Mouse (Mus musculus): ENCODE measurements around the gene Prodh2. TPM values are rescaled to one million over a fixed set of nuclear protein-coding genes. Genes with fewer than 3 reads are reported as not detected.
A peak's percentile ranks its signal among the peaks of the same experiment; 100 is the strongest.

Prodh2 gene
- polyA plus RNA-seq, 1 experiment from 2014 or later = not detected

DNA sequence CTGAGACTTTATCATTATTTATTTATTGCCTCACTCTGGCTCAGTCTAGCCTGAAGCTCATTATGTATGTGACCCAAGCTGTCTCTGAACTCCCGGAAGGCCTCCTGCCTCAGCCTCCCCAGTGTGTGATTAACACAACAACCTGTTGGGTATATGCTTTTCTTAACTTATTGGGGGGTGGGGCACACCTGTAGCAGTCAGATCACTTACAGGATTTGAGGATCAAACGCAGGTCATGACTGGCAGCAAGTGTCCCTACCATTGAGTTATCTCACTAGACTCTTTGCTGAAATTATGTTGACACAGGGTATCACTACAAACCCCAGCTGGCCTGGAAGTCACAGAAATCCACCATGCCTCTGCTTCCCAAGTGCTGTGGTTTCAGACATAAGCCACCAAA lies 66.9 kb downstream of the Prodh2 start:
- Histone ChIP-seq H3K4me3 (replicated peaks) (no peak overlapping the region), H3K27ac (replicated peaks) (no peak overlapping the region), H3K9me3 (replicated peaks) (no peaks in the 10 kb centered on the region), H3K4me2 (replicated peaks) (peak overlapping the region; percentile 86; the same call in 1 of the 2 replicates), H3K36me3 (peaks cover 23% of the 10 kb centered on the region), H3K27me3 (no peaks in the 10 kb centered on the region), H3K4me1 (peaks cover 33% of the 10 kb centered on the region), H3K9ac (0 out of 2 replicates have a peak overlapping the region, but pooled peaks have one; percentile 2)
- ATAC-seq (ENCODE audit: insufficient number of reproducible peaks, low FRiP score, low TSS enrichment, low read depth) = no peak
- 67% methylated on average over 2 of the region's 2 CpGs for WGBS

GRCm38 (mm10) chr7:30562526-30563116 lies 69.2 kb downstream of the Prodh2 start:
- no peak for ATAC-seq (ENCODE audit: insufficient number of reproducible peaks, low FRiP score, low TSS enrichment, low read depth)
- peak overlapping the region; percentile 55 for H3K9ac ChIP-seq
- peaks cover 16% of the 10 kb centered on the region for H3K36me3 ChIP-seq
- no peaks in the 10 kb centered on the region for H3K9me3 ChIP-seq (replicated peaks)
- peaks cover 33% of the 10 kb centered on the region for H3K4me1 ChIP-seq
- 1% methylated on average over 27 of the region's 27 CpGs for WGBS
- peak overlapping the region; percentile 98 for H3K27ac ChIP-seq (replicated peaks)
- peak overlapping the region; percentile 94 for H3K4me3 ChIP-seq (replicated peaks)
- H3K4me2 ChIP-seq (replicated peaks) = peak overlapping the region; percentile 81
- no peaks in the 10 kb centered on the region for H3K27me3 ChIP-seq

Small RNA genes within 50 kb of the gene (microRNA-seq; reads per million reads assigned to microRNA genes)
- 1.0 reads per million for gene Gm38670 (ENCODE audit: borderline number of aligned reads)

Other genes with a start within 250 kb of the Prodh2 start
- gene Thap8, start 213.5 kb upstream of the Prodh2 start, polyA plus RNA-seq (2015; fragmentation: Nextera tagmentation; extraction: Ambion mirVana) = 0.34 and 0.49 TPM in 2 replicates
- 6.7 and 8.6 TPM in 2 replicates for gene Wdr62, start 213.2 kb upstream of the Prodh2 start, polyA plus RNA-seq (2015; fragmentation: Nextera tagmentation; extraction: Ambion mirVana)
- gene Clip3, start 201.9 kb upstream of the Prodh2 start, polyA plus RNA-seq (2015; fragmentation: Nextera tagmentation; extraction: Ambion mirVana) = 36.3 and 47.3 TPM in 2 replicates
- gene Alkbh6, start 184.9 kb upstream of the Prodh2 start, polyA plus RNA-seq (2015; fragmentation: Nextera tagmentation; extraction: Ambion mirVana) = 84.9 and 92.8 TPM in 2 replicates
- gene Syne4, start 178.8 kb upstream of the Prodh2 start, polyA plus RNA-seq (2015; fragmentation: Nextera tagmentation; extraction: Ambion mirVana) = 30.5 and 36.9 TPM in 2 replicates
- gene E130208F15Rik, start 171.9 kb upstream of the Prodh2 start, polyA plus RNA-seq (2015; fragmentation: Nextera tagmentation; extraction: Ambion mirVana) = 0.60 and 1.9 TPM in 2 replicates
- 17.9 and 18.8 TPM in 2 replicates for gene Sdhaf1, start 169.7 kb upstream of the Prodh2 start, polyA plus RNA-seq (2015; fragmentation: Nextera tagmentation; extraction: Ambion mirVana)
- 5.7 and 6.6 TPM in 2 replicates for gene Lrfn3, start 130.8 kb upstream of the Prodh2 start, polyA plus RNA-seq (2015; fragmentation: Nextera tagmentation; extraction: Ambion mirVana)
- 95.4 and 103 TPM in 2 replicates for gene Tyrobp, start 79.9 kb upstream of the Prodh2 start, polyA plus RNA-seq (2015; fragmentation: Nextera tagmentation; extraction: Ambion mirVana)
- gene Hcst, start 73.8 kb upstream of the Prodh2 start, polyA plus RNA-seq (2015; fragmentation: Nextera tagmentation; extraction: Ambion mirVana) = 2.2 and 2.4 TPM in 2 replicates
- gene Nfkbid, start 71.9 kb upstream of the Prodh2 start, polyA plus RNA-seq (2015; fragmentation: Nextera tagmentation; extraction: Ambion mirVana) = 1.7 and 1.8 TPM in 2 replicates
- gene Aplp1, start 48.1 kb upstream of the Prodh2 start, polyA plus RNA-seq (2015; fragmentation: Nextera tagmentation; extraction: Ambion mirVana) = 52.0 and 61.3 TPM in 2 replicates
- 1.1 and 1.3 TPM in 2 replicates for gene Kirrel2, start 35.9 kb upstream of the Prodh2 start, polyA plus RNA-seq (2015; fragmentation: Nextera tagmentation; extraction: Ambion mirVana)
- gene Nphs1, start 35.3 kb upstream of the Prodh2 start, polyA plus RNA-seq (2015; fragmentation: Nextera tagmentation; extraction: Ambion mirVana) = 0.17 TPM in 2 replicates
- gene Arhgap33, start 41.4 kb downstream of the Prodh2 start, polyA plus RNA-seq (2015; fragmentation: Nextera tagmentation; extraction: Ambion mirVana) = 12.2 and 16.2 TPM in 2 replicates
- gene Hspb6, start 58.6 kb downstream of the Prodh2 start, polyA plus RNA-seq (2015; fragmentation: Nextera tagmentation; extraction: Ambion mirVana) = 19.9 and 22.2 TPM in 2 replicates
- gene Proser3, start 58.7 kb downstream of the Prodh2 start, polyA plus RNA-seq (2015; fragmentation: Nextera tagmentation; extraction: Ambion mirVana) = 11.6 and 17.6 TPM in 2 replicates
- 45.6 and 46.8 TPM in 2 replicates for gene Lin37, start 66.2 kb downstream of the Prodh2 start, polyA plus RNA-seq (2015; fragmentation: Nextera tagmentation; extraction: Ambion mirVana)
- 83.7 and 86.6 TPM in 2 replicates for gene U2af1l4, start 69.7 kb downstream of the Prodh2 start, polyA plus RNA-seq (2015; fragmentation: Nextera tagmentation; extraction: Ambion mirVana)
- 11.0 and 15.0 TPM in 2 replicates for gene Gm49396, start 69.7 kb downstream of the Prodh2 start, polyA plus RNA-seq (2015; fragmentation: Nextera tagmentation; extraction: Ambion mirVana)
- gene Psenen, start 70.0 kb downstream of the Prodh2 start, polyA plus RNA-seq (2015; fragmentation: Nextera tagmentation; extraction: Ambion mirVana) = 136 and 140 TPM in 2 replicates
- gene Igflr1, start 71.8 kb downstream of the Prodh2 start, polyA plus RNA-seq (2015; fragmentation: Nextera tagmentation; extraction: Ambion mirVana) = 5.3 and 6.1 TPM in 2 replicates
- gene Kmt2b, start 95.1 kb downstream of the Prodh2 start, polyA plus RNA-seq (2015; fragmentation: Nextera tagmentation; extraction: Ambion mirVana) = 10.8 and 11.6 TPM in 2 replicates
- 1.5 and 1.8 TPM in 2 replicates for gene Zbtb32, start 105.3 kb downstream of the Prodh2 start, polyA plus RNA-seq (2015; fragmentation: Nextera tagmentation; extraction: Ambion mirVana)
- 0.54 and 0.75 TPM in 2 replicates for gene Upk1a, start 119.2 kb downstream of the Prodh2 start, polyA plus RNA-seq (2015; fragmentation: Nextera tagmentation; extraction: Ambion mirVana)
- gene Cox6b1, start 132.5 kb downstream of the Prodh2 start, polyA plus RNA-seq (2015; fragmentation: Nextera tagmentation; extraction: Ambion mirVana) = 848 and 867 TPM in 2 replicates
- gene Etv2, start 142.2 kb downstream of the Prodh2 start, polyA plus RNA-seq (2015; fragmentation: Nextera tagmentation; extraction: Ambion mirVana) = not detected in 2 replicates
- 126 and 129 TPM in 2 replicates for gene Rbm42, start 156.7 kb downstream of the Prodh2 start, polyA plus RNA-seq (2015; fragmentation: Nextera tagmentation; extraction: Ambion mirVana)
- gene Haus5, start 171.4 kb downstream of the Prodh2 start, polyA plus RNA-seq (2015; fragmentation: Nextera tagmentation; extraction: Ambion mirVana) = 37.8 and 41.2 TPM in 2 replicates
- not detected in 2 replicates for gene Pmis2, start 178.0 kb downstream of the Prodh2 start, polyA plus RNA-seq (2015; fragmentation: Nextera tagmentation; extraction: Ambion mirVana)
- 0.41 and 0.64 TPM in 2 replicates for gene 2200002J24Rik, start 205.3 kb downstream of the Prodh2 start, polyA plus RNA-seq (2015; fragmentation: Nextera tagmentation; extraction: Ambion mirVana)
- gene Atp4a, start 218.6 kb downstream of the Prodh2 start, polyA plus RNA-seq (2015; fragmentation: Nextera tagmentation; extraction: Ambion mirVana) = 0.29 and 0.63 TPM in 2 replicates
- gene Tmem147, start 235.9 kb downstream of the Prodh2 start, polyA plus RNA-seq (2015; fragmentation: Nextera tagmentation; extraction: Ambion mirVana) = 191 and 200 TPM in 2 replicates